Mouse (Mus musculus) forebrain, embryonic 16.5 days (tissue): ENCODE data around the gene Bri3. TPM values are rescaled to one million over a fixed set of nuclear protein-coding genes. Genes with fewer than 3 reads are reported as not detected.

ENCODE experiments used
- ATAC-seq: fragments of 200-750 bp; cut with Nextera tagmentation; 2 replicates; pipeline ENCODE4 v1.8.0; 2017; ENCODE audit warnings: mild to moderate bottlenecking, moderate library complexity
- H3K27ac ChIP-seq: fragments of 300-500 bp; sonication (generic); 2 replicates; pipeline ENCODE4 v1.5.1; 2014; ENCODE audit warnings: low read length, control low read depth
- H3K27me3 ChIP-seq: fragments of 300-500 bp; sonication (generic); replicated peaks from 2 replicates; pipeline ENCODE4 v1.6.1; 2014; ENCODE audit warnings: low read length; ENCODE audit not compliant: control insufficient read depth, insufficient read depth
- H3K36me3 ChIP-seq: fragments of 300-500 bp; sonication (generic); 2 replicates; pipeline ENCODE4 v1.6.1; 2014; ENCODE audit not compliant: control insufficient read depth, insufficient read depth
- H3K4me1 ChIP-seq: fragments of 300-500 bp; sonication (generic); replicated peaks from 2 replicates; pipeline ENCODE4 v1.6.1; 2014; ENCODE audit warnings: low read length; ENCODE audit not compliant: control insufficient read depth, insufficient read depth
- H3K4me2 ChIP-seq: fragments of 300-500 bp; sonication (generic); 2 replicates; pipeline ENCODE4 v1.6.1; 2014; ENCODE audit warnings: mild to moderate bottlenecking, low read length, control low read depth
- H3K4me3 ChIP-seq: fragments of 300-500 bp; sonication (generic); replicated peaks from 2 replicates; pipeline ENCODE4 v1.5.1; 2014; ENCODE audit warnings: mild to moderate bottlenecking, low read length, control low read depth
- H3K9ac ChIP-seq: fragments of 300-500 bp; sonication (generic); replicated peaks from 2 replicates; pipeline ENCODE4 v1.6.1; 2014; ENCODE audit warnings: low read depth, low read length, control low read depth
- H3K9me3 ChIP-seq: fragments of 300-500 bp; sonication (generic); 2 replicates; pipeline ENCODE4 v1.6.1; 2016; ENCODE audit warnings: low read length; ENCODE audit not compliant: control insufficient read depth
- WGBS: fragments of 180-500 bp; shearing (Covaris S2); extraction: QIAGEN DNeasy Blood & Tissue Kit; methylation state at CpG from one replicate; pipeline ENCODE4 v1.1.7; 2014; 5-methylcytosine and 5-hydroxymethylcytosine counted together
- polyA plus RNA-seq: library from polyadenylated mRNA; unstranded; fragments of >200 nt; fragmentation: Nextera tagmentation; extraction: Ambion mirVana; gene quantifications from 2 replicates; pipeline ENCODE4 v1.2.1, GENCODE M21; 2015

Bri3 gene
- polyA plus RNA-seq, 1 experiment from 2014 or later: 98.0 TPM

DNA sequence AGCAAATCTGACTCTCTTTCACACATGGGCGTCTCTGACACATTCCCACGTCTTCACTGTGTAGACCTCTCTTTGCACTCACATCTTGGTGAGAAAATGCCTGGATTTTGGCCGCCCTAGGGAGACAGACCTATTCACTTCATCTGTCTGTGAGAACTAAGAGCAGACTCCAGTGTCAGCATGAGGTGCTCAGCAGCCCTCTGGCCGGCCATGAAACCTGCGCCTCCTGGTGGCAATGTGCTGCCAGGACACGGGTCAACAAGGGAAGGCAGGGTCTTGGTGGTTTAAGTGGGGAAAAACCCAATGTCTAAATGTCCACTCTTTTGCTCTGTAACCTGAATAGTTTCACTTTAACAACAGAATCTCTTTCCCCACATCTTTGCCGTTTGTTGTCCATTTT lies 29.8 kb upstream of the Bri3 start:
- no peak for ATAC-seq
- WGBS: 30% methylated on average over 7 of the region's 7 CpGs
- no peaks in the 10 kb centered on the region for H3K9me3 ChIP-seq
- H3K4me2 ChIP-seq: no peak overlapping the region
- no peaks in the 10 kb centered on the region for H3K27me3 ChIP-seq
- no peak overlapping the region for H3K9ac ChIP-seq
- H3K36me3 ChIP-seq: peaks cover 32% of the 10 kb centered on the region
- H3K4me3 ChIP-seq: no peak overlapping the region
- no peaks in the 10 kb centered on the region for H3K4me1 ChIP-seq
- no peak overlapping the region for H3K27ac ChIP-seq

GRCm38 (mm10) chr5:144215992-144216391 lies 28.2 kb upstream of the Bri3 start:
- Histone ChIP-seq H3K27me3 (no peaks in the 10 kb centered on the region), H3K36me3 (peaks cover 19% of the 10 kb centered on the region), H3K4me3 (no peak overlapping the region), H3K9ac (no peak overlapping the region), H3K27ac (no peak overlapping the region), H3K4me2 (no peak overlapping the region), H3K9me3 (no peaks in the 10 kb centered on the region), H3K4me1 (no peaks in the 10 kb centered on the region)
- ATAC-seq: no peak
- 94% methylated on average over 2 of the region's 2 CpGs for WGBS

DNA sequence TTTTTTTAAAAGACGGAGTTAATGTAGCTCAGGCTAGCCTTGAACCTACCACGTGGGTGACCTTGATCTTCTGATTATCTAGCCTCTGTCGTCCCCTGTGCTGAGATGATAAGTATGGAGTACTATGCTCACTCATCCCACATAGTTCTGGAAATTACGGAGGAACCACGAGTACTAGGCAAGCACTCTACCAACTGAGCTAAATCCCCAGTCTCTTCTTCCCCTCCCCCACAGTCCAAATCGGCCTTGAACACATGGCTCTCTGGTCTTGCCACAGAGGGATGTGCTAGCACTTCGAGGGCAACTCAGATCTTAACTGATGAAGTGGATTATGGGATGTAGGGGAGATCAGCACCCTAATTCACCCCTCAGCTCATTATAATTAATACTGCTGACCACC lies 26.2 kb upstream of the Bri3 start:
- Histone ChIP-seq H3K9ac (no peak overlapping the region), H3K36me3 (peaks cover 9% of the 10 kb centered on the region), H3K27me3 (no peaks in the 10 kb centered on the region), H3K27ac (no peak overlapping the region), H3K4me2 (no peak overlapping the region), H3K9me3 (no peaks in the 10 kb centered on the region), H3K4me3 (no peak overlapping the region), H3K4me1 (peaks cover 13% of the 10 kb centered on the region)
- WGBS: 90% methylated on average over 7 of the region's 7 CpGs
- no peak for ATAC-seq

GRCm38 (mm10) chr5:144219306-144219705 lies 24.9 kb upstream of the Bri3 start:
- Histone ChIP-seq H3K27me3 (no peaks in the 10 kb centered on the region), H3K4me2 (no peak overlapping the region), H3K9me3 (no peaks in the 10 kb centered on the region), H3K9ac (no peak overlapping the region), H3K27ac (no peak overlapping the region), H3K4me3 (no peak overlapping the region), H3K36me3 (peaks cover 2% of the 10 kb centered on the region), H3K4me1 (peaks cover 18% of the 10 kb centered on the region)
- 73% methylated on average over 12 of the region's 12 CpGs for WGBS
- no peak for ATAC-seq

- Histone ChIP-seq H3K4me2 (no peak overlapping the region), H3K9me3 (no peaks in the 10 kb centered on the region), H3K36me3 (peaks cover 2% of the 10 kb centered on the region; the same call in 1 of the 2 replicates), H3K27me3 (no peaks in the 10 kb centered on the region), H3K4me1 (peaks cover 21% of the 10 kb centered on the region), H3K9ac (no peak overlapping the region), H3K4me3 (no peak overlapping the region), H3K27ac (no peak overlapping the region)
- no peak for ATAC-seq
- 91% methylated on average over 5 of the region's 5 CpGs for WGBS
Measured at GRCm38 (mm10) chr5:144219936-144220335, 24.3 kb upstream of the Bri3 start.

GRCm38 (mm10) chr5:144221305-144221704 lies 22.9 kb upstream of the Bri3 start:
- H3K4me1 ChIP-seq: peaks cover 21% of the 10 kb centered on the region
- no peak overlapping the region for H3K4me2 ChIP-seq
- H3K27ac ChIP-seq: no peak overlapping the region
- H3K36me3 ChIP-seq: no peaks in the 10 kb centered on the region; the same call in 1 of the 2 replicates
- 59% methylated on average over 4 of the region's 4 CpGs for WGBS
- ATAC-seq: no peak
- no peak overlapping the region for H3K9ac ChIP-seq
- no peak overlapping the region for H3K4me3 ChIP-seq
- no peaks in the 10 kb centered on the region for H3K9me3 ChIP-seq
- no peaks in the 10 kb centered on the region for H3K27me3 ChIP-seq

DNA sequence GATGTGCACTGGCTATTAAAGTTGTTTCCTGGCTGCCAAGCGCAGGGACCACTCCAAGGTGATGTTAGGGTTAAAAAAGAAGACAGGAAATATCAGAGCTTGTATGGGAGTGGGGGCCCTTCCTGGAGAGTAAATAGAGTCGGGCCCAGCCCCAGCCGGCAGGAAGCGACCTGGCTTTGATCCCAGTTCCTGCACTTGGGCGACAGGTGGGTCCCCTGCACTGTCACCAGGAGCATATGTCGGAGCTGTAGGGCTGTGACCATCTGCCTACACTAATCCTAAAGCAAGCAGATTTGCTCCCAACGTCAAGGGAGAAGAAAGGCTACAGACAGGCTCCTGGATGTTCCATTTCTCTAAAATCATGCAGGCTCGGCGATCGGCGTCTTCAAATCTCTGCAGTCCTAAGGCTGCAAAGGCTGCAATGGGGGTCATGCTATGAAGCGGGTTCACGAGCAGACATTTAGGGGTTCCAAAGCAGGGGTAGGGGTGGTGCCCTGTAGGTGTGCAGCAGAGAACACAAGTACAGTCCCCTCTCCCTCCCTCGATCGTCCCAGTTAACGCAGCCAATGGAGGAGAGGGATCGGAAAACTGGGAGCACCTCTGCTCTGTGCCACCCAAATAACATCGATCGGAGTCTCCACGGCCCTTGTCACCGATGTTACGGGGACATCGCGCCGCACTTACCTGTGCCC lies 21.3 kb upstream of the Bri3 start:
- WGBS: 2% methylated on average over 25 of the region's 25 CpGs
- peak; percentile 76 for ATAC-seq

GRCm38 (mm10) chr5:144223503-144223862 lies 20.8 kb upstream of the Bri3 start, which contains the start of gene Tecpr1:
TSS of gene Tecpr1 (minus strand) at chr5:144223615.
- WGBS: under 1% methylated on average over 37 of the region's 37 CpGs
- Histone ChIP-seq H3K9me3 (no peaks in the 10 kb centered on the region), H3K4me2 (peak within 1 kb of the TSS; percentile 82), H3K4me1 (peaks cover 21% of the 10 kb centered on the region), H3K4me3 (peak within 1 kb of the TSS; percentile 82), H3K27me3 (no peaks in the 10 kb centered on the region), H3K27ac (peak within 1 kb of the TSS; percentile 83), H3K36me3 (no peaks in the 10 kb centered on the region), H3K9ac (peak within 1 kb of the TSS; percentile 87)
- ATAC-seq: peak; percentile 99

More for the DNA sequence above, 21.3 kb upstream of the Bri3 start:
- peak overlapping the region; percentile 82 for H3K4me3 ChIP-seq
- H3K9ac ChIP-seq: peak overlapping the region; percentile 87
- H3K27ac ChIP-seq: peak overlapping the region; percentile 57
- peak overlapping the region; percentile 82 for H3K4me2 ChIP-seq
- no peaks in the 10 kb centered on the region for H3K27me3 ChIP-seq
- H3K9me3 ChIP-seq: no peaks in the 10 kb centered on the region
- peaks cover 21% of the 10 kb centered on the region for H3K4me1 ChIP-seq
- no peaks in the 10 kb centered on the region for H3K36me3 ChIP-seq

GRCm38 (mm10) chr5:144223899-144224816 lies 20.1 kb upstream of the Bri3 start:
- H3K9ac ChIP-seq: peak overlapping the region; percentile 87
- H3K9me3 ChIP-seq: no peaks in the 10 kb centered on the region
- peak overlapping the region; percentile 82 for H3K4me3 ChIP-seq
- peak overlapping the region; percentile 83 for H3K27ac ChIP-seq
- H3K27me3 ChIP-seq: no peaks in the 10 kb centered on the region
- peaks cover 21% of the 10 kb centered on the region for H3K4me1 ChIP-seq
- ATAC-seq: peak; percentile 25; the same call in 1 of the 2 replicates
- no peaks in the 10 kb centered on the region for H3K36me3 ChIP-seq
- WGBS: 24% methylated on average over 18 of the region's 18 CpGs
- H3K4me2 ChIP-seq: peak overlapping the region; percentile 75
